Mouse (Mus musculus) kidney, postnatal 0 days (tissue): Measurements from ENCODE around the gene Commd6. TPM values are rescaled to one million over a fixed set of nuclear protein-coding genes. Genes with fewer than 3 reads are reported as not detected.
A peak's percentile ranks its signal among the peaks of the same experiment; 100 is the strongest.

Source experiments
- ATAC-seq: fragments of 200-750 bp; cut with Nextera tagmentation; replicated peaks from 2 replicates; pipeline ENCODE4 v1.8.0; 2017; ENCODE audit warnings: low read depth, moderate number of reproducible peaks, moderate TSS enrichment, moderate library complexity; ENCODE audit not compliant: low FRiP score
- DNase-seq: peaks from one replicate; pipeline ENCODE4 v3.0.0-alpha.2; 2016; ENCODE audit warnings: low spot score
- H3K27ac ChIP-seq: fragments of 300-500 bp; sonication (generic); 2 replicates; pipeline ENCODE4 v1.5.1; 2014; ENCODE audit warnings: mild to moderate bottlenecking
- H3K27me3 ChIP-seq: fragments of 300-500 bp; sonication (generic); 2 replicates; pipeline ENCODE4 v1.6.1; 2014; ENCODE audit warnings: low read length, mixed read lengths; ENCODE audit not compliant: insufficient read depth
- H3K36me3 ChIP-seq: fragments of 300-500 bp; sonication (generic); 2 replicates; pipeline ENCODE4 v1.6.1; 2014; ENCODE audit warnings: low read length, mixed read lengths; ENCODE audit not compliant: insufficient read depth
- H3K4me1 ChIP-seq: fragments of 300-500 bp; sonication (generic); replicated peaks from 2 replicates; pipeline ENCODE4 v1.6.1; 2014; ENCODE audit warnings: antibody characterized with exemption, low read length, mixed read lengths; ENCODE audit not compliant: insufficient read depth
- H3K4me2 ChIP-seq: fragments of 300-500 bp; sonication (generic); 2 replicates; pipeline ENCODE4 v1.6.1; 2014; ENCODE audit warnings: mild to moderate bottlenecking, low read length, moderate library complexity, mixed read lengths
- H3K4me3 ChIP-seq: fragments of 300-500 bp; sonication (generic); replicated peaks from 2 replicates; pipeline ENCODE4 v1.5.1; 2014; ENCODE audit warnings: low read depth, low read length
- H3K9ac ChIP-seq: fragments of 300-500 bp; sonication (generic); 2 replicates; pipeline ENCODE4 v1.6.1; 2014; ENCODE audit warnings: low read depth, low read length
- H3K9me3 ChIP-seq: fragments of 300-500 bp; sonication (generic); replicated peaks from 2 replicates; pipeline ENCODE4 v1.6.1; 2016; ENCODE audit warnings: low read length, inconsistent platforms, mixed read lengths
- CTCF ChIP-seq: IDR thresholded peaks from 2 replicates; pipeline ENCODE4 v1.5.1; 2016; ENCODE audit warnings: antibody characterized with exemption, low read depth, mild to moderate bottlenecking, moderate library complexity
- WGBS: fragments of 180-500 bp; shearing (Covaris S2); extraction: QIAGEN DNeasy Blood & Tissue Kit; methylation state at CpG from one replicate; pipeline ENCODE4 v1.1.7; 2014; 5-methylcytosine and 5-hydroxymethylcytosine counted together
- polyA plus RNA-seq: library from polyadenylated mRNA; unstranded; fragments of >200 nt; fragmentation: Nextera tagmentation; extraction: Ambion mirVana; gene quantifications from 2 replicates; pipeline ENCODE4 v1.2.1, GENCODE M21; 2015

Gene Commd6
- polyA plus RNA-seq, 1 experiment from 2014 or later, result 113 TPM

DNA sequence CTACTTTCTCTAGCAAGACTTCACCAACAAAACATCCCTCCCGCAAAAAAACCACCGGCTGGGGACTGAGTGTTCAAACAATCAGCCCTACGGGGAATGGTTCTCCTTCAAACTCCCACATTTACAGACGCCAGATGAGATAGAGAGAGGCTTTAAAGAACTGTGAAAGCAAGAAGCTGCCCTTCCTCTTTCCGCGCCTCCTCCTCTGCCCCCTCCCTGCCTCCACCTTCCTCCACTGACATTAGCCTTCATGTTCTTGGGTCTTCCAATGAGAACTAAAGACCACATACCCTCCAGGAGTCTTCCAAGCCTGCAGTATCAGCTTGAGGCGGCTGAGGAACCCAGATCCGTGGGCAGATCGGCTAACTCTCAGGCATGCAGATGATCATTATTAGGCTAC lies 24.3 kb downstream of the Commd6 start:
- no peaks in the 10 kb centered on the region for H3K9me3 ChIP-seq
- H3K4me3 ChIP-seq, result no peak overlapping the region
- 73% methylated on average over 9 of the region's 9 CpGs for WGBS
- H3K4me1 ChIP-seq, result no peaks in the 10 kb centered on the region
- H3K9ac ChIP-seq, result no peak overlapping the region
- no peak for TF ChIP-seq CTCF
- no peak for ATAC-seq
- no peak overlapping the region for H3K27ac ChIP-seq
- no peaks in the 10 kb centered on the region for H3K36me3 ChIP-seq
- DNase-seq, result no peak
- H3K4me2 ChIP-seq, result no peak overlapping the region
- H3K27me3 ChIP-seq, result no peaks in the 10 kb centered on the region

GRCm38 (mm10) chr14:101613206-101613605 lies 27.3 kb downstream of the Commd6 start:
- DNase-seq (no peak), ATAC-seq (no peak)
- H3K9ac ChIP-seq, result no peak overlapping the region
- H3K27me3 ChIP-seq, result no peaks in the 10 kb centered on the region
- H3K4me3 ChIP-seq, result no peak overlapping the region
- no peak for TF ChIP-seq CTCF
- H3K4me1 ChIP-seq, result no peaks in the 10 kb centered on the region
- H3K36me3 ChIP-seq, result no peaks in the 10 kb centered on the region
- WGBS, result 83% methylated on average over 1 of the region's 1 CpGs
- no peak overlapping the region for H3K27ac ChIP-seq
- no peaks in the 10 kb centered on the region for H3K9me3 ChIP-seq
- H3K4me2 ChIP-seq, result no peak overlapping the region

DNA sequence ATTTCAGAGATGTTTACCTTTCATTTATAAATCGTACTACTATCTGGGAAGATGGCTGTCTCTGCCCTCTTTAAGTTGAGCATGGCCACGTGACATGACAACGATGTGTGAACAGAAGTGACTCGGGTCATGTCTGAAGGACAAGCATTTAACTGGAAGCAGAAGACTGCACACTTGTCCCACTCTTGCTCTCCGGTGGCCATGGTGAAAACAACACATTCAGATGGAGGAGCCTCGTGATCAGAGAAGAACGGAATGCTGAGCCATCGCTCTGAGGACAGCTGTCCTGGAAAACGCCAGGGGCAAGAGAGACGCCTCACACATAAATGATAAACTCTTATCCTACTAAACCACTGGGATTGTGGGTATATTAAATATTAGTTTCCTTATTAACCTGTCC lies 29.8 kb downstream of the Commd6 start:
- no peaks in the 10 kb centered on the region for H3K27me3 ChIP-seq
- H3K4me1 ChIP-seq, result peaks cover 5% of the 10 kb centered on the region; the same call in 1 of the 2 replicates
- ATAC-seq, result no peak
- no peaks in the 10 kb centered on the region for H3K36me3 ChIP-seq
- no peak overlapping the region for H3K27ac ChIP-seq
- no peak overlapping the region for H3K4me2 ChIP-seq
- no peak overlapping the region for H3K4me3 ChIP-seq
- TF ChIP-seq CTCF, result 0 out of 2 replicates have a peak, but pooled peaks have one; percentile 5
- DNase-seq, result no peak
- no peak overlapping the region for H3K9ac ChIP-seq
- WGBS, result 82% methylated on average over 10 of the region's 10 CpGs
- no peaks in the 10 kb centered on the region for H3K9me3 ChIP-seq

- peak within 1 kb of the TSS; percentile 100 for H3K4me2 ChIP-seq
- peaks cover 5% of the 10 kb centered on the region; the same call in 1 of the 2 replicates for H3K4me1 ChIP-seq
- DNase-seq, result peak; percentile 91
- H3K36me3 ChIP-seq, result no peaks in the 10 kb centered on the region
- H3K4me3 ChIP-seq, result peak within 1 kb of the TSS; percentile 78
- H3K9ac ChIP-seq, result peak within 1 kb of the TSS; percentile 65
- under 1% methylated on average over 62 of the region's 62 CpGs for WGBS
- no peaks in the 10 kb centered on the region for H3K9me3 ChIP-seq
- no peaks in the 10 kb centered on the region for H3K27me3 ChIP-seq
- TF ChIP-seq CTCF, result peak; percentile 82
- ATAC-seq, result peak; percentile 92
- peak within 1 kb of the TSS; percentile 77 for H3K27ac ChIP-seq
These were observed 31.7 kb downstream of the Commd6 start, which contains the start of gene Tbc1d4 for GRCm38 (mm10) chr14:101608519-101609368. Gene Tbc1d4 (minus strand): TSS chr14:101609191.

- H3K4me3 ChIP-seq, result peak overlapping the region; percentile 78
- H3K27me3 ChIP-seq, result no peaks in the 10 kb centered on the region
- no peaks in the 10 kb centered on the region for H3K36me3 ChIP-seq
- DNase-seq (peak; percentile 59), ATAC-seq (peak; percentile 55)
- H3K4me1 ChIP-seq, result peaks cover 8% of the 10 kb centered on the region; the same call in 1 of the 2 replicates
- peak overlapping the region; percentile 65 for H3K9ac ChIP-seq
- WGBS, result under 1% methylated on average over 55 of the region's 62 CpGs
- no peaks in the 10 kb centered on the region for H3K9me3 ChIP-seq
- H3K27ac ChIP-seq, result peak overlapping the region; percentile 77
- TF ChIP-seq CTCF, result no peak
- H3K4me2 ChIP-seq, result peak overlapping the region; percentile 100
These were observed 32.6 kb downstream of the Commd6 start for GRCm38 (mm10) chr14:101607631-101608518.

GRCm38 (mm10) chr14:101605843-101606242 lies 34.6 kb downstream of the Commd6 start:
- Histone ChIP-seq H3K9ac (no peak overlapping the region), H3K27me3 (no peaks in the 10 kb centered on the region), H3K36me3 (no peaks in the 10 kb centered on the region), H3K4me2 (0 out of 2 replicates have a peak overlapping the region, but pooled peaks have one; percentile 1), H3K27ac (no peak overlapping the region), H3K9me3 (no peaks in the 10 kb centered on the region), H3K4me3 (no peak overlapping the region), H3K4me1 (peaks cover 11% of the 10 kb centered on the region; the same call in 1 of the 2 replicates)
- 75% methylated on average over 2 of the region's 2 CpGs for WGBS
- DNase-seq, result peak; percentile 66
- TF ChIP-seq CTCF, result peak; percentile 63
- ATAC-seq, result no peak
